Mouse (Mus musculus): ENCODE data around the gene Vdr.

Gene Vdr

DNA sequence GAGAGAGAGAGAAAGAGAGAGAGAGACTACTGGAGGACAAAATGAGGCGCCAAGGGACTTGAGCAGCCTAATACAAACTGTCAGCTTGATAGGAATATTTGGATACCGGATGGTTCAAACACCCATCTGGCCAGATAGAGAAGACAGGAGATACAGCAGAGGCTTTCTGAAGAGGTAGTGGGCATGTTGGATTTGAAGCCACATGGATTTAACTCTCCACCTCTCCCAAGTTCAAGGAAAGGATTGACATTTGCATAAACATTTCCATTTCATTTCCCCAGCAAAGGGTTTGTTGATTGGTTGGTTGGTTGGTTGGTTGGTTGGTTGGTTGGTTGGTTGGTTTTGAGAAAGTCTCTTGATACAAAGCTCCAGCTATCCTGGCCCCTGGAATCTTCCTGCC is 62.6 kb downstream of the Vdr start:
- DNase-seq (ENCODE audit: low spot score in 2 of 2): no peak

- DNase-seq (ENCODE audit: low spot score in 2 of 2): no peak
These were observed 63.1 kb downstream of the Vdr start for GRCm38 (mm10) chr15:97847285-97847684.

DNA sequence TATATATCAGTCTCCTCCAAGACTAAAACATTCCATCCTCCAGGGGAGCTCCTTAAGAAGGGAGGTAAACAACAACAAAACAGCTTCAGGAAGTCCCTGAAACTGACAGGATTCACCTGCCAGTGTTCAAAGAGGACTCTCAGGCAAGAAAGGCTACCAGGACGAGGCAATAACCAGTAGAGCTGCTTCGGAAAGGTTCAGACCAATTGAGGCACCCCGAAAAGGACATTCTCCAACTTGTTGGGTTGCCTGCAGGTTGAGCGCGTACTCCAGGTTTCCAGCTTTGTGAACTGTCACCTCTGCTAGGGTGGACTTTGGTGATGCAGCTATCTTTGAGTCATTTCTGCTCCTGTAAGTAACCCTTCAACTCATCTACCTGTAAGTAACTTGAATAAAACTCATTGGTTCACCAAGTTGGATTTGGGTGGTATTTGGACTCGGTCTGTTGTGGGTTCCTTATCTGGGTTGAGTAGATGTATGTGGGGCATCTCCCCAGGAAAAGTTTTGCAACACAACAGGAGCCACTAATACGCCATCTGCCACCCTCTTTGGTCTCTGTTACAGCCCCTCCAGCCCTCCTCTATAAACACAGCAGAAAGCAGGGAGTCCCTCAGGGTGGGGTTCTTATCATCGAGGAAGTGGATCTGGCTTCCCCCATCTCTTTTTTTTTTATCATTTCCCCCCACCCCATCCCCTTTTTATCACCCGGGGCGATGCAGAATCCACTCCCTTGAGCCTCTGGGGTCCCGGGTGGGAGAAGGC is 64.1 kb downstream of the Vdr start:
- no peak for DNase-seq (ENCODE audit: low spot score in 2 of 2)

DNA sequence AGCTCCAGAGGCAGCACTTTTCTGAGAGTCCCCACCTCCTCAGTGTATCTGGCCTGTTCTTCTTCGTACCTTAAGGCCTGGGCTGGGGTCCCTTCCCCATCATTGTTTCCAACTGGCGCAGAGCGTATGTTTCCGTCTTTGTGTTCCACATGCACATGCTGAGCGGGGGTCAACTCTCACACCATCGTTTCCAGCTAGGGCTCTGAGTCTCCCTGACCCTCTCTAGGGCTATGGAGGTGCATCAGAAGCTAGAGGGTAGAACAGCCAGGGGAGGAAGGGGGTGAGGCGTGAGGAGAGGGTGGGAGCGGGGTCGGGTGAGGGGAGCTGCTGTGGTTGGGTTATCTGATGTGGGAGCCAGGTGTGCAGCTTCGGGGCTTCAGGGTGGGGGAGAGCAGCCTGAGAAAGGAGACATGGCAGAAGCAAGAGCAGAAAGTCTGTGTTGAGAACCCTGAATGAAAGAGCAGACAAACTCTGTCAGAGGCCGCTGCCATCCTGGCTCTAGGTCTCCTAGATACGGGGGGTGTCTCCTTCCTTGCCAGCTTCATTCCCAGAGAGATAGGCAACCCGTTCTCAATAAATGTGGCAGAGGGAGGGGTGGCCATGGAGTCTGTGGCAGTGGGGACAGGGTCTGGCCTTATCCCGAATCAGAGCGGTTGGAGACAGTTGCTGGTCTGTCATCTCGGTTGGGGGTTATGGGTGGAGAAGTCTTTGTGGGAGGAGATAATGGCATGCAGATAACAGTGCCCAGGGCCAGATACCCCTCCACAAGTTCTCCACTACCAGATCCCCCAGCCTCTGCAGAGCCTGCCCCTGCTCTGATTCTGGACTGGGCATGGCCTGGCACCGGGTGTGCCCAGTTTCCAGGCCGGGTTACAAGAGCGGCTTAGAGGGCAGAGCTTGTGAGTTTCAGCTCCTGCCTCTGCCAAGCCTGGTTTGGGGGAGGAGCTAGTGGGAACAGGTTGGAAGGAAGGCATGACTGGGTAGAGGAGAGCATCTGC is 66.1 kb downstream of the Vdr start, which contains the start of gene Hdac7:
Gene Hdac7 (minus strand): TSS at position 466 of the 998 bp plus-strand sequence.
- DNase-seq (ENCODE audit: low spot score in 2 of 2): no peak

DNA sequence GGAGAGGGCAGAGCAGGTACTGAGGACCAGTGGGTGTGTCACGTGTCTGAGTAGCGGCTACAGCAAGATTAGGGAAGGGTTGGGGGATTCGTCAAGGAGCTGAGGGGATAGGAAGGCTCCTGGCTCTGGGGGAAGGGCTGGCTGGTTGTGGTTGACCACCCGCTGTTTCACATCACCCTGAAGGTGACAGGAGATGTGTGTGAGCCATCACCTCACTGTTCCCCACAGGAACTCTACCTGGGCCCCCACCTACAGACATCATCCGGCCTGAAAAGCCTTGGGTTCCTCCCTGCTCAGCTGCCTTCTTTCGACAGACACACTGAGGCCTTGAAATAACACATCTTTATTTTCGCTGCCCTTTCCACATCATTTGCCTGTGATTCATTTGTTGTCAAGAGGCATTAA is 67.2 kb downstream of the Vdr start:
- no peak for DNase-seq (ENCODE audit: low spot score in 2 of 2)

DNA sequence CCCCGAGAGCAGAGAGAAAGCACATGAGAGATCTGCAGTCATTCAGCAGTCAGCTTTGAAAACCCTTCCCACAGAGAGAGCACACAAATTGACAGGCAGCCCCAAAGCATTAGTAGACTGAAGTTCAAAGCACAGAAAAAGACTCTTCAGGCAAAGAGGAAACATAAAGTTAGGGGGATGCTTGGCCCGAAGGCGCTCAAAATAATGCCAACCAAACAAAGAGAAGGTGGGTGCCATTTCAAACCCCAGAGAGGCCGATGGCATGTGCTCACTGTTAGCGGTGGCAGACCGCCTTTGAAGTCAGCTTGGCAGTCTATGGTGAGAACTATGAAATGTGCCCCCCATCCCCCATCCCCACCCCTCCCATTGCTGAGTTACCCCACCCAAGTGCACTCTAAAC is 68.4 kb downstream of the Vdr start:
- no peak for DNase-seq (ENCODE audit: low spot score in 2 of 2)

GRCm38 (mm10) chr15:97841383-97841782 is 69.0 kb downstream of the Vdr start:
- DNase-seq (ENCODE audit: low spot score in 2 of 2): no peak

GRCm38 (mm10) chr15:97840781-97841180 is 69.6 kb downstream of the Vdr start:
- DNase-seq (ENCODE audit: low spot score in 2 of 2): no peak

- peak in 1 of 2 experiments; percentile 58 for DNase-seq (ENCODE audit: low spot score in 2 of 2)
These were observed 70.4 kb downstream of the Vdr start for GRCm38 (mm10) chr15:97839991-97840455.

DNA sequence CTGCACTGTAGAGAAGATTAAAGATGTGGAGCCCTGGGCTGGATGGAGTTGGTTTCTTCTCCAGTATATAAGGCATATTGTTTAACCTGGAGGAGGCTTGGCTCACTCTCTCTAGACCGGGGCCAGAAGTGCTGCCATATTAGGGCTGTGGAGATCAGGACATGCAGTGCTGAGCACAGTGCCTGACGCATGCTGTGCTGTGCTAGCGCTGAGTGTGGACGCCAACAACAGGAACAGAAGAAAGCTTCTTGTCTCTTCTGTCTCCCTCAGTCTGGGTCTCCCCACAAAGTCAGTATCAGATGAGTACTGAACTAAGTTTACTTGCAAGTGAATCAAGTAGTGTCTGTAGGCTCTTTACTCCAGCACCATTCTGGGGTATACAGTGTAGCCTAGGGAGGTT is 71.0 kb downstream of the Vdr start:
- no peak for DNase-seq (ENCODE audit: low spot score in 2 of 2)

DNA sequence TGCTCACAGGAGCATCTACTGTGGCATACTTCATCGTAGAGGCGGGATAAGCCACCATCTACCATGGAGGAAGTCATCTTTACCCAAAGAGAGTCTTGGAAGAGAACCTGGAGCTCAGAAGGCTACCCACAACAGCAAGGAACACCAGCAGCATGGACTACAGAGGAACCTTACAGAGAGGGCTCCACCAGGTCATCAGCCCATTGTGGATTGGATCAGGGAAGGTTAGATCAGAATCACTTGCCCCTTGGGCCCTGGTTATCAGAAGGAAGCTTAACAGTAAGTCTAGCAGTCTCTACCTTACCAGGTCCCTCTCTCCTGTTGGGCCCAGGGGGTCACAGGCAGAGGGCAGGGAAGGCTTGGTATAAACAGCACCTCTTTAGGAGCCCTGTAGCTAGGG is 71.4 kb downstream of the Vdr start:
- DNase-seq (ENCODE audit: low spot score in 2 of 2): no peak

- peak in 1 of 2 experiments; percentile 59 for DNase-seq (ENCODE audit: low spot score in 2 of 2)
These were observed 72.0 kb downstream of the Vdr start for GRCm38 (mm10) chr15:97838395-97838794.

- DNase-seq (ENCODE audit: low spot score in 2 of 2): peak in 1 of 2 experiments; percentile 46
These were observed 72.9 kb downstream of the Vdr start for GRCm38 (mm10) chr15:97837491-97838061.

GRCm38 (mm10) chr15:97836894-97837247 is 73.6 kb downstream of the Vdr start:
- DNase-seq (ENCODE audit: low spot score in 2 of 2): no peak

DNA sequence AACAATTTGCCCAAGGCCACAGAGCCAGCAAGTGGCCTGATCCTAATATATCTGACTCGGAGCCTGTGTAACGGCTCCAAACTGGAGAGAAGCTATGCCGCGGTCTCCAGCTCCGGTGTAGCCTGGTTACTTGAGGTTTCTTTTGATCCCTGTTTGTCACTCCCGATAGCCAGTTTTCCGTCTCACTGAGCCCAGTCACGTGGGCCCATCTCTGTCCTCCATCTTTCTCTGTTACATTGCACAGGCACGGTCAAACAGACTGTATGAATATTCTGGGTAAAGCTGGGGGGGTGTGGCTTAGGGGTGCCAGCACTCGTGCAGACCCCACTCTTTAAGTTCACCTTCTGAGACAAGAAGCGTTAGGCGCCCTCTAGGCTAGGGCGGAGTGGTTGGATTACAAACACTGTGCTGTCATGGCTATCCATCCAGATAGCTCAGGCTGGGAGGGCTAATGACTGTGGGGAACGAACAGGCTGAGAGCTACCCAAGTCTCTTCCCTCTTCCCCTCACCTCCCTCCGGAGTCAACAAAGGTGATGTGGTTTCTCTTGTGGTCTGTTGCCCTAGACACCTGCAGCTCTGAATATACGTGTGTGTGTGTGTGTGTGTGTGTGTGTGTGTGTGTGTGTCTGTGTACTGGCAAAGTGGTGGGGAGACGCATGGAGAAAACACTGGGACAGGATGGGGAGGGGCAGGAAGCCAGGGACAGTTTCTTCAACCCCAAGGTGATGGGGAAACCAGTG is 74.1 kb downstream of the Vdr start:
- DNase-seq (ENCODE audit: low spot score in 2 of 2): no peak

DNA sequence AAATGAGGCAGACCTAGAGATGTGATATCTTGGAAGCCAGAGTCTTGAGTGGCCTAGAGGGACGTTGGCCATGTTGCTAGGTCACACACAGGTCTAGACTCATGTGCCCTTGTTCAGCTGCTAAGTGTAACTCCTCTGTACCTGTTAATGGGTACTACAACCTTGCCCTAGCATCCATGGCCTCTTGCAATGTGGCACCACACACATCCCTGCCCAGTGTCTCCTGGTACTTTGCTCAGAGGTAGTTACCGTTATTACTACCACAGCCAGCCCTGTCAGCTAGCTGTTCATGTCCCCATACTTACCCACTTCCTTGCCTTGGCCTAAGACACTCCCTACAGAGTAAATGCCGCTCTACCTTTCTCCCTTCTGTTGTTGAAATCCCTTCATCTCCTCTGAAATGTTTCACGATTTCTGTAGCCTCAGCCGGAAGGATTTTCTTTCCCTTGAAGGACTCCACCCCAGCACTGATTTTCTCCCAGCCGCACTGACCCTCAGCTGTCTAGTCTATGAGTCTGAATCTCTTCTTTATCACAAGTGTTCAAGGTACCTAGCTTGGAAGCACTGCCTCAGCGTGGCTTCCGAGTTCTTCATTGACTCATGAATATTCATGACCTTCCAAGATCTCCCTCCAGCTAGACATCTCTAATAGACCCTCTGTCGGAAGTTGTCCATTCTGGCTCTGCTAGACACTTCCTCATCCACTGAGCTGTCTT is 77.5 kb downstream of the Vdr start:
- DNase-seq (ENCODE audit: low spot score in 2 of 2): no peak

DNA sequence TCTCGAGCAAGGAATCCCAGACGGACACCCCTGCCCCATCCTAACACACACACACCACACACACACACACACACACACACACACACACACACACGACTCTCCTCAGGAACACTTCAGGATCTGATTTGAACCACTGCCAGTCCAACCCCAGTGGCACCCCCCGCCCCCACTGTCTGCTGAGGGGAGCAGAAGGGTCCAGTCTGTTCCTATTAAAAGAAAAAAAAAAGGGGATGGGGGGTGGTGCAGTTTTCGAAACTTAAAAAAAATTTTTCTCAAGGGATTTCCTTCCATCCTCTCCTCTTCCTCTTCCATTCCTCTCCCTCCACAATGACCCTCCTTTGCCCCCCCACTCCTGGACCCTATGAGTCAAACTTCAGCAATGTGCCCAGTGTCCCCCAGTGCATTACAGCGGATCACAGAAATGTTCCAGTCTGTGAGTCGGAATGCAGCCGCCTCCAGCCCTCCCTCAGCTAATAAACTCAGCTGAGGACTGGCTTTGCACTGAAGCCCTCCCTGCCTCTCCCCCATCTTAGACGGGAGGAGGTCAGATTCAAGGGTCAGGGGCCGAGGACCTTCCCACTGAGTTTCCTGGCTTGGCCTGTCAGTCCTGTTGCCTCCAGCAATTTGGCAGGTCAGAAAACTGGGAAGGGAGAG is 78.3 kb downstream of the Vdr start:
- no peak for DNase-seq (ENCODE audit: low spot score in 2 of 2)

GRCm38 (mm10) chr15:97831242-97831986 is 79.0 kb downstream of the Vdr start:
- DNase-seq (ENCODE audit: low spot score in 2 of 2): peak in 1 of 2 experiments; percentile 60

- DNase-seq (ENCODE audit: low spot score in 2 of 2): no peak
These were observed 79.6 kb downstream of the Vdr start for GRCm38 (mm10) chr15:97830788-97831241.
